Mouse (Mus musculus): ENCODE measurements at regions not wholly inside any gene's neighbourhood (a gene's known extent, or its start where the extent isn't known, plus 50 kb on each side); places are given as distances from the start of the nearest gene placed in this dataset.

- TF ChIP-seq EP300 (IDR thresholded peaks at IDR 0.05) (no peak), CTCF (IDR thresholded peaks at IDR 0.05) (no peak)
Observed at GRCm38 (mm10) chr16:70952937-70953336, 639.2 kb downstream of the Gbe1 start.
